ENCODE assay signal across 10 mouse cellular contexts in genomic region chr14:74846668-74847067, GRCm38 (mm10).
DNase-seq lines count a peak whose midpoint lies in the region; ATAC-seq and TF ChIP-seq lines count a peak whose summit lies in the region.
"Had no signal": no experiment of that assay in that cellular context is flagged by ENCODE, and none has a peak within 500 bp of the region (broad histone marks: within the 10 kb centered on the region; RNA-seq: fewer than 3 reads in every experiment).

No protein-coding gene starts in this region.

- H3K27ac ChIP-seq in heart, embryonic 11.5 days (ENCODE audit: low read depth, low read length), result peak overlapping the region; percentile 87
- peak overlapping the region; percentile 86 for H3K27ac ChIP-seq in lung, embryonic 15.5 days
- H3K27ac ChIP-seq in limb, embryonic 14.5 days (replicated peaks; ENCODE audit: low read depth, low read length), result peak overlapping the region; percentile 49; the same call in 1 of the 2 replicates

- no peak for TF ChIP-seq POLR2A in limb, embryonic 14.5 days (IDR thresholded peaks at IDR 0.05; ENCODE audit: borderline replicate concordance, extremely low read depth, insufficient read depth, insufficient read length)

- no peak overlapping the region for H3K4me3 ChIP-seq in heart, embryonic 11.5 days (ENCODE audit: low read depth, low read length)
- no peak overlapping the region for H3K4me3 ChIP-seq in lung, embryonic 15.5 days
- no peak overlapping the region for H3K4me3 ChIP-seq in limb, embryonic 14.5 days (replicated peaks; ENCODE audit: low read length)

- H3K9me3 ChIP-seq in heart, embryonic 11.5 days (replicated peaks; ENCODE audit: control insufficient read depth, low read length), result no peaks in the 10 kb centered on the region
- H3K9me3 ChIP-seq in lung, embryonic 15.5 days, result no peaks in the 10 kb centered on the region
- H3K9me3 ChIP-seq in limb, embryonic 14.5 days (ENCODE audit: control insufficient read depth, low read length), result no peaks in the 10 kb centered on the region

- H3K27me3 ChIP-seq in heart, embryonic 11.5 days (ENCODE audit: control insufficient read depth, insufficient read depth, low read length), result no peaks in the 10 kb centered on the region
- H3K27me3 ChIP-seq in lung, embryonic 15.5 days, result no peaks in the 10 kb centered on the region
- H3K27me3 ChIP-seq in limb, embryonic 14.5 days (ENCODE audit: control insufficient read depth, insufficient read depth, low read length), result no peaks in the 10 kb centered on the region

- no peaks in the 10 kb centered on the region for H3K36me3 ChIP-seq in heart, embryonic 11.5 days (ENCODE audit: control insufficient read depth, insufficient read depth, low read length)
- H3K36me3 ChIP-seq in lung, embryonic 15.5 days, result no peaks in the 10 kb centered on the region
- H3K36me3 ChIP-seq in limb, embryonic 14.5 days (ENCODE audit: control insufficient read depth, insufficient read depth, low read length), result no peaks in the 10 kb centered on the region

- ATAC-seq in heart, embryonic 11.5 days (replicated peaks; ENCODE audit: insufficient number of reproducible peaks, low FRiP score, low TSS enrichment), result no peak
- peak; percentile 85; the same call in 1 of the 2 replicates for ATAC-seq in lung, embryonic 15.5 days (ENCODE audit: borderline replicate concordance, extremely low read depth, low FRiP score, low TSS enrichment)
- peak; percentile 54 for ATAC-seq in limb, embryonic 14.5 days (ENCODE audit: low FRiP score, low read depth)

- DNase-seq in heart, adult 11 months, result no peak
- DNase-seq in lung, postnatal 36 days, result no peak
- DNase-seq in brain, adult 2 months (ENCODE audit: low read depth, low spot score), result peak; percentile 58
- DNase-seq in limb, embryonic 14.5 days (ENCODE audit: low spot score), result peak; percentile 47
- DNase-seq in embryo, embryonic 10 days (ENCODE audit: low spot score), result no peak
- no peak for DNase-seq in adrenal gland, postnatal 25 days
- DNase-seq: kidney, adult 8-10 months; retina, postnatal 1 day had no signal

- H3K4me2 ChIP-seq in heart, embryonic 11.5 days, result peak overlapping the region; percentile 11; the same call in 1 of the 2 replicates
- H3K4me2 ChIP-seq in lung, embryonic 15.5 days, result no peak overlapping the region
- no peak overlapping the region for H3K4me2 ChIP-seq in limb, embryonic 14.5 days (replicated peaks; ENCODE audit: low read depth, low read length, severe bottlenecking)

- peaks cover 25% of the 10 kb centered on the region for H3K4me1 ChIP-seq in heart, embryonic 11.5 days (ENCODE audit: control insufficient read depth, insufficient read depth, low read length)
- H3K4me1 ChIP-seq in lung, embryonic 15.5 days, result peaks cover 50% of the 10 kb centered on the region
- peaks cover 26% of the 10 kb centered on the region for H3K4me1 ChIP-seq in limb, embryonic 14.5 days (ENCODE audit: control insufficient read depth, insufficient read depth, low read length)

- 25% methylated on average over 5 of the region's 5 CpGs for WGBS in heart, embryonic 11.5 days (ENCODE audit: insufficient replicate concordance)
- WGBS in lung, embryonic 15.5 days, result 28% methylated on average over 5 of the region's 5 CpGs
- 14% methylated on average over 5 of the region's 5 CpGs for WGBS in limb, embryonic 14.5 days

- no peak overlapping the region for H3K9ac ChIP-seq in heart, embryonic 11.5 days (ENCODE audit: low read depth, low read length)
- no peak overlapping the region for H3K9ac ChIP-seq in lung, embryonic 15.5 days
- H3K9ac ChIP-seq in limb, embryonic 14.5 days (ENCODE audit: low read depth, low read length, severe bottlenecking), result no peak overlapping the region

Comparison
In these comparisons a context has a peak if more than half of its experiments do, and no peak if none do; other contexts are left out.
1. DNase-seq: peak in brain, adult 2 months (single experiment) and limb, embryonic 14.5 days (single experiment); none in heart, adult 11 months (single experiment), lung, postnatal 36 days (single experiment), embryo, embryonic 10 days (single experiment) and adrenal gland, postnatal 25 days (single experiment).
2. Peak in every context shown above with its lines, with median percentiles within 50 percentile points of each other: H3K27ac ChIP-seq.